Mouse (Mus musculus) thymus, adult 18-20 months (tissue): ENCODE measurements around the gene Tmem218.

Experiments used
- DNase-seq, 2 experiments: peaks; one replicate each; pipeline ENCODE4 v3.0.0; 2022; ENCODE audit warnings: mixed read lengths in 2 of 2

Tmem218 gene

DNA sequence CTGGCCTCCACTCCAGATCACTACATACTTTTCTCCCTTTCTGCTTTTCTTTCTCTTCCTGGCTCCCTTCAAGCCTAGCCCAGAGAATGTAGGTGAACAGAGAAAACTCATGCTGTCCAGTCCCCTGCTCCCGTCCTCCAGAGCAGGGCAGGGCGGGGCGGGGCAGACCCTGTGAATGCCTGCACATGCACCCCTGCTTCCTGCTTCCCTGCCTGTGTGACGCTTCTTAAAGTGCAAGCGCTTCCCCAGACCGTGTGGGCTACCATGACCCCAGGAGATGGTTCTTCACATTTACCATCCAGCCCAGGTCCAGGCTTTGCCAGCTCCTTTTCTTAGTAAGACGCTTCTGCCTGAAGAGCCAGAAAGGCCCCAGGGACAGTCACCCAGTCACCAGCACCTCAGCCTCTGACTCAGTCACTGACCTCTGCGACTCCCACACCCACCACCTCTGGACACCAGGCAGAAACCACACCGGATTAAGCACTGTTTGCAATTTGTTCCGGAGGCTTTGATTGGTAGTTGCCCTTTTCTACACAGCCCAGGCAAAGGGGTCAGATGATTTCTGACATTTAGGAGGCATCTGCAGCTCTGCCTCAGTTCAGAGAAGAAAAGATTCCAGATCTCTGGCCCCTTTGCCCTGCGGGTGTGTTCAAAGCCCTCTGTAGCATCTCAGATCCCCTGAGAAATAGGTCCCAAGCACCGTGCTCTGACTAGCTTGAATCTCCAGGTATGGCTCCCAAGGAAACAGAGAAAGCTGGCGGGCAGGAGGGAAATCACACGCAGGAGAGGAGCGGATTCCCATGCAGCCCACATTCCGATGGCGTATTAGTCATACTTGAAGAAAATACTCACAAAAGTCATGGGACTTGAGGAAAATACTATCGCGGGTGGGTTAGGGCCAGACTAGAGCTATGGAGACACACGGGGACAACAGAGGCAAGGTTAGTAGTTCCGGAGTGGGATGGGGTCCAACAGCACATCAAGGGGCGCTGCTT is 24.5 kb downstream of the Tmem218 start:
- DNase-seq: no peak

- peak in 1 of 2 experiments; percentile 57 for DNase-seq
These were observed 28.1 kb downstream of the Tmem218 start for GRCm38 (mm10) chr9:37235951-37236737.

DNA sequence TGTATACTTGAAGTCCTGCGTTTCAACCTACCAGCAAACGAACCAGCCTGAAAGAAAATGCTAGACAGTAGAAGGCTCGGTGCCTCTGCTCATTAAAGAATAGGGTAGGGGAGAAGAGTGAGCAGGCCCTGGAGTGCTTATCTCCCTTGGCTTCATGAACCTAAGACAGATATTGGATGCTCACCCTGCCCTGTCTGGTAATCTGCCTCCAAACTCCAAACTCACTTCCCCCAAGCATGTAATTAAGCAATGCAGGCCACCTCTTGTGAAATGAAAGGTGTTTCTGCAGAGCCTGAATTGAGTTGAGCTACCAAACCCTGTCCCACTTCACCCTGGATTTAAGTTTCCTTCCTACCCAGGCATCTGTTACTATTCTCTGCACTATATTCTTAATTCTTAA is 34.7 kb downstream of the Tmem218 start:
- no peak for DNase-seq

GRCm38 (mm10) chr9:37244600-37244999 is 36.6 kb downstream of the Tmem218 start:
- DNase-seq: no peak

GRCm38 (mm10) chr9:37245404-37245803 is 37.4 kb downstream of the Tmem218 start:
- DNase-seq: no peak

GRCm38 (mm10) chr9:37245810-37246209 is 37.8 kb downstream of the Tmem218 start:
- DNase-seq: no peak

GRCm38 (mm10) chr9:37247429-37247828 is 39.4 kb downstream of the Tmem218 start:
- DNase-seq: no peak

GRCm38 (mm10) chr9:37248381-37248906 is 40.4 kb downstream of the Tmem218 start:
- DNase-seq: no peak

DNA sequence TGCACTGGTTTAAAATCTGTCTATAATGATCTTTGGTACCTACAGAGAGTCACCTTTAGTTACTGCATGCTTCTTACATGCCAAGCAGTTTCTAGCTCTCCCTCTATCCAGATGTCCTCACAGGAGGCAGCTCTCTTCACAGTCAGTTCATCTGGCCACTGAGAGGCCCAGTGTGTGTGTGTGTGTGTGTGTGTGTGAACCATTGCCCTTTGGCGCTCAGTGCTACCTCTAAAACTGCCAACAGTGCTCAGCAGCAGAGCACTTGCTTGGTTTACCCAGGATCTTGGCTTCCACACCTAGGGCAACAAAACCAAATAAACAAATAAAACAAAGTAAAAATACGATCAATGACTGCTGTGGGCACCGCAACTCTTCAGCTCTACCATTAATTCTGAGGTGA is 42.0 kb downstream of the Tmem218 start:
- no peak for DNase-seq

DNA sequence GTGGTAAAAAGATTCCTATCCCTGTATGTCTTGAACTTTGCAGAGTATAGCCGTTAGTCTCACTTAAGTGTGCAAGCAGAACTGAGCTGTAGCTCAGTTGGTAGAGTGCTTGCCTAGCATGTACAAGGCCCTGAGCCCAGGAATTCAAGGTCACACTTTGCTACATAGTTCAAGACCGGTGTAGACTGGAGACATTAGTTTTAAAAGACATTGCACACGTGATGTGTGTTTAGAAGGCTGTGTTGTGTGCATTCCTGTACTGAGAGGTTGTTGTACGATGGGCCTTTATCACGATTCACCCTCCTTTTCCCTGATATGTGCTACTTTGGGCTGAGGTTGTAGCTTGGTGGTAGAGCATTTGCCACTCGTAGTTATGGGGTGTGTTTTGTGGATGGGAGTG is 42.6 kb downstream of the Tmem218 start:
- DNase-seq: no peak

- no peak for DNase-seq
These were observed 46.6 kb downstream of the Tmem218 start for GRCm38 (mm10) chr9:37254531-37255110.

DNA sequence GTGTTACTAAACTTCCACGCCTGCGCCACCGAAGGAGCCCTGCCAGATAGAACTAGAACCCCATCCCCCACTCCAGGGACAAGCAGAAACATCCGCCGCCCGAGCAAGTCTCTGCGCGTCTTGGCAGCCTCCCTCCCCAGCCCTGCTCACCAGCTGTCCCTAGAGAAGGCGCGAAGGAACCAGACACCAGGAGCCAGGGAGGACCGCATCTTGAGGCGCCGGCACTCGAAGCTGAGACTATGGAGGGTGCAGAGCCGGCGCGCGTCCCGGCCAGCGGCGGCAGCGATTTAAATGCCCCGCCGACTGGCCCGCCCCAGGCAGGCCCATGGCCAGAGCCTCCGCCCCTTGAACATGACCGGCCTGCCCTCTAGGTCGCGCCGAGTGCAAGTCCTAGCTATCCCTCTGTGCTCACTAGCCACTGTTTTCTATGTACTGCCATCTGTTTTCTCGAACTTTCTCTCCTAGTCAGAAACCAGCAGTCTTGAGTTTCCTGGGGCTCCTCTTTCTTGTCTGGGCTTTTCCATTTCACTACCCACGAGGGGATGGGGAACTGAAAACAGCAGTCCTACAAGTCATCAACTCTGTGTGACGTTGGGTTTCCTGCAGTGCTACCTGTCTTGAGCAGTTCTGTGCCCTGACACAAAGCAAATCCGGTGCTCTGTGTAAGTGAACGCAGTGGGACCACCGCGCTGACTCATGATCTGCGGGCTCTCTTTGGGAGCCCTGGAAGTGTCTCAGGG is 47.3 kb downstream of the Tmem218 start, which contains the start of gene Slc37a2:
Gene Slc37a2 (minus strand): TSS at position 590 of the 740 bp plus-strand sequence.
- peak; percentile 68 to 69 for DNase-seq

GRCm38 (mm10) chr9:37255889-37256225 is 47.8 kb downstream of the Tmem218 start:
- no peak for DNase-seq

DNA sequence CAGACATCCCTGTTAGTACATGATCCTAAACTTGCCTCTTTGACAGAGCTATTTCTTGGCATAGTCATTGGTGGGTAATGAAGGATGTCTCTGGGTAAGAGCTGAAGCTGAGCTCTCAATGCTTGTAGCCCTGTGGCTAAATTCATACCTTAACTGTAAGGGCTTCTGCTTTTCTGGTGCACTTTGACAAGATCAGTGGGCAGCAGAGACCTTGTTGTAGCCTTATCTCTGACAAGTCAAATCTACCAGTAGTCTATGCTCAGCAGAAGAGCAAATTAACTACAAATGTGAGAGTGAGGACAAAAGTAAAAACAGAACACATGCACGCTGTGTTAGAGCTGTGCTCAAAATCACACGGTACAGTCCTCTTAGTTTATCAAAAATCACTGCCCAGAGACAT is 58.6 kb downstream of the Tmem218 start:
- DNase-seq: no peak
